Mouse (Mus musculus): ENCODE data around the gene Camk2n2.

- TF ChIP-seq CTCF (IDR thresholded peaks at IDR 0.05; ENCODE audit: control insufficient read depth, insufficient read depth, insufficient read length) = no peak
- TF ChIP-seq MYOG (IDR thresholded peaks at IDR 0.05; ENCODE audit: control insufficient read depth, extremely low read depth, insufficient read length) = no peak
- no peak for TF ChIP-seq USF1 (IDR thresholded peaks at IDR 0.05; ENCODE audit: low read depth)
- no peak for TF ChIP-seq MAX (IDR thresholded peaks at IDR 0.05)
These were observed 24.2 kb downstream of the Camk2n2 start for GRCm38 (mm10) chr16:20596687-20597441.

Measured in C2C12 (cell line).